In the genomic region with DNA sequence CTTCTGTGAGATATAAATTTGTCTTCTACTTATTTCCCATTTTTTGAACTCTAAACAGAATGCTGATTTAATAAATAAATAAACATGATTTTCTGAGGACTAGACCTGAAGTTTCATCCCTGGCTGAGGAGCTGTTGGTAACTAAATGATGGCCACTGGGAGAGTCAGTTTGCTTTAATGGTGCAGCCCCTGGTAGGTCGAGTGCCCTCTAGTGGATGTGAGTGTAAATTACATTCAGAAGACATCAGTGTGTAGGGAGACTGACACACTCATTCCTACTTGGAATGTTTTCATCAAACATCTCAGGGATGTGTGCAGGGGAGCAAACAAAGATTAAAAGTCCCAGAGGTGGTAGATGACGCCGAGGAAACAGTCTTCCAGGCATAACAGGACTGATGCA, we compare ENCODE assay signal across 8 mouse cellular contexts.
A peak's percentile ranks its signal among the peaks of the same experiment; 100 is the strongest.
DNase-seq lines count a peak whose midpoint lies in the region; ATAC-seq and TF ChIP-seq lines count a peak whose summit lies in the region.

No protein-coding gene starts in this region.

- H3K27me3 ChIP-seq in testis, adult 2 months (ENCODE audit: control insufficient read depth, insufficient read depth, low read length) = no peaks in the 10 kb centered on the region
- H3K27me3 ChIP-seq in intestine, embryonic 16.5 days (replicated peaks; ENCODE audit: control insufficient read depth, insufficient read depth, low read length) = no peaks in the 10 kb centered on the region
- no peaks in the 10 kb centered on the region for H3K27me3 ChIP-seq in heart, embryonic 10.5 days (ENCODE audit: insufficient read depth, poor library complexity, severe bottlenecking)

- H3K4me3 ChIP-seq in testis, adult 2 months (ENCODE audit: control insufficient read depth, low read depth, low read length) = no peak overlapping the region
- H3K4me3 ChIP-seq in intestine, embryonic 16.5 days (ENCODE audit: low read length) = no peak overlapping the region
- no peak overlapping the region for H3K4me3 ChIP-seq in heart, embryonic 10.5 days

- TF ChIP-seq POLR2A in testis, adult 2 months (IDR thresholded peaks at IDR 0.05; ENCODE audit: control insufficient read depth, low read depth, low read length) = no peak

- H3K9me3 ChIP-seq in intestine, embryonic 16.5 days (ENCODE audit: control insufficient read depth, low read length) = no peaks in the 10 kb centered on the region
- no peaks in the 10 kb centered on the region for H3K9me3 ChIP-seq in heart, embryonic 10.5 days

- 48% methylated on average over 3 of the region's 3 CpGs for WGBS in intestine, embryonic 16.5 days
- WGBS in heart, embryonic 10.5 days = 43% methylated on average over 3 of the region's 3 CpGs

- H3K9ac ChIP-seq in intestine, embryonic 16.5 days (ENCODE audit: low read depth, low read length) = no peak overlapping the region

- TF ChIP-seq CTCF in testis, adult 2 months (IDR thresholded peaks at IDR 0.05; ENCODE audit: control insufficient read depth, insufficient read depth, insufficient replicate concordance, low read depth, low read length) = 0 out of 2 replicates have a peak, but pooled peaks have one; percentile 15

- H3K4me2 ChIP-seq in intestine, embryonic 16.5 days (ENCODE audit: low read depth, low read length) = no peak overlapping the region

- H3K4me1 ChIP-seq in testis, adult 2 months (ENCODE audit: control insufficient read depth, insufficient read depth, low read length) = no peaks in the 10 kb centered on the region
- H3K4me1 ChIP-seq in intestine, embryonic 16.5 days (ENCODE audit: control insufficient read depth, insufficient read depth, low read length) = no peaks in the 10 kb centered on the region
- H3K4me1 ChIP-seq in heart, embryonic 10.5 days = no peaks in the 10 kb centered on the region

- H3K27ac ChIP-seq in testis, adult 2 months (ENCODE audit: control insufficient read depth, insufficient read depth, low read depth, low read length) = no peak overlapping the region
- H3K27ac ChIP-seq in intestine, embryonic 16.5 days (ENCODE audit: low read length) = no peak overlapping the region
- no peak overlapping the region for H3K27ac ChIP-seq in heart, embryonic 10.5 days

- no peaks in the 10 kb centered on the region for H3K36me3 ChIP-seq in testis, adult 2 months (ENCODE audit: control insufficient read depth, insufficient read depth, low read length)
- no peaks in the 10 kb centered on the region for H3K36me3 ChIP-seq in intestine, embryonic 16.5 days (ENCODE audit: control insufficient read depth, insufficient read depth, low read length)
- H3K36me3 ChIP-seq in heart, embryonic 10.5 days = no peaks in the 10 kb centered on the region

- no peak for DNase-seq in frontal cortex, postnatal 36 days (ENCODE audit: low spot score in 2 of 2)
- no peak for DNase-seq in testis, postnatal 14 days (ENCODE audit: low spot score)
- DNase-seq in embryo, embryonic 9.5 days (ENCODE audit: extremely low spot score) = peak; percentile 21
- peak; percentile 6 for DNase-seq in thymus, postnatal 14 days
- DNase-seq in heart, embryonic 10.5 days (ENCODE audit: low spot score) = no peak

- peak; percentile 73; the same call in 1 of the 2 replicates for ATAC-seq in frontal cortex, adult (ENCODE audit: low TSS enrichment)
- no peak for ATAC-seq in intestine, embryonic 16.5 days

Comparison
In these comparisons a context has a peak if more than half of its experiments do, and no peak if none do; other contexts are left out.
1. DNase-seq: peak in embryo, embryonic 9.5 days (single experiment) and thymus, postnatal 14 days (single experiment); none in frontal cortex, postnatal 36 days (0 of 2), testis, postnatal 14 days (single experiment) and heart, embryonic 10.5 days (single experiment).